Mouse (Mus musculus): ENCODE results near the gene Polr3f. TPM values are rescaled to one million over a fixed set of nuclear protein-coding genes. Genes with fewer than 3 reads are reported as not detected.

The Polr3f gene
- polyA plus RNA-seq (2017; shearing (Covaris generic)) = 10 to 100 TPM; 21.3 to 36.9 (median 25.8) TPM

GRCm38 (mm10) chr2:144526981-144527820 is at the start of gene Polr3f, which contains the start of gene Dzank1:
Polr3f (plus strand) TSS chr2:144527718.
Dzank1 (minus strand) TSS chr2:144527414.
- ATAC-seq = peak; percentile 98

GRCm38 (mm10) chr2:144479421-144479820 is 48.1 kb upstream of the Polr3f start:
- ATAC-seq = no peak

DNA sequence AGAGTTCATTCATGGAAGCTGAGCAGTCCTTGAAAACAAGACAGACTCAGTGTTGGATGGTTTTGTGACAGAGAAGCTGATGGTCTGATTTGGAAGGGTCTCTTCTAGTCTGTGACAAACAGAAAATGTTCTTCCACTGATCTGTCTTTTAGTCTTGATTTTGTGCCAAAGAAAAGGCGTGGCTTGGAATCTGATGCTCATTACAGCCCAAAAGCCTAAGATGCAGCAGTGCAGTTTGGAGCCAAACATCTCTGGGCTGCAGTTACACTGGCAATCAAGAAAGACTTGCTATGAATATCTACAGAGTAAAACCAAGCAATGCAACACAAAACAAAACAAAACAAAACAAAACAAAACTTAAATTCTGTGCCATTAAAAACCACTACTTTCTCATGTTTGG is 43.4 kb upstream of the Polr3f start:
- no peak for ATAC-seq

GRCm38 (mm10) chr2:144485439-144485838 is 42.1 kb upstream of the Polr3f start:
- ATAC-seq = no peak

- no peak for ATAC-seq
Observed at GRCm38 (mm10) chr2:144487476-144487875, 40.0 kb upstream of the Polr3f start.

- ATAC-seq = no peak
Observed at GRCm38 (mm10) chr2:144489342-144489741, 38.2 kb upstream of the Polr3f start.

- no peak for ATAC-seq
Observed at GRCm38 (mm10) chr2:144502134-144502533, 25.4 kb upstream of the Polr3f start.

GRCm38 (mm10) chr2:144514619-144515018 is 12.9 kb upstream of the Polr3f start:
- no peak for ATAC-seq

- no peak for ATAC-seq
Observed at GRCm38 (mm10) chr2:144519772-144520171, 7.7 kb upstream of the Polr3f start.

DNA sequence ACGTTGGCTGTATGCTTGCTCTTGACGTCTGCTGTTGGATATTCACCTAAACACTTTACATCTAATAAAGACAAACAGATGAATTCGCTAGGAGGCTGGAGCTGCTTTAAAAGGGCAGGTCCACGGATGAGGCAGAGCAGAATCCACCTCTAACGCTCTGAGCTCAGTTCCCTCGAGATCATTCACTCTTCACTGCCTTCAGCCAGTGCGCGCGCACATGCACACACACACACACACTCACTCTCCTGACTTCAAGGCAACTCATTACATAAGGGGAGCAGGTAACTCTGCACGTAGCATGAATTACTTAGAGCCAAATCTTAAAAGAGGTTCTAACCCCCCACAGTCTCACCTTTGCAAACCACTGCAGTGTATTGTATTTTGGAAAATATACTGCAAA is 1.7 kb upstream of the Polr3f start:
- ATAC-seq = no peak

DNA sequence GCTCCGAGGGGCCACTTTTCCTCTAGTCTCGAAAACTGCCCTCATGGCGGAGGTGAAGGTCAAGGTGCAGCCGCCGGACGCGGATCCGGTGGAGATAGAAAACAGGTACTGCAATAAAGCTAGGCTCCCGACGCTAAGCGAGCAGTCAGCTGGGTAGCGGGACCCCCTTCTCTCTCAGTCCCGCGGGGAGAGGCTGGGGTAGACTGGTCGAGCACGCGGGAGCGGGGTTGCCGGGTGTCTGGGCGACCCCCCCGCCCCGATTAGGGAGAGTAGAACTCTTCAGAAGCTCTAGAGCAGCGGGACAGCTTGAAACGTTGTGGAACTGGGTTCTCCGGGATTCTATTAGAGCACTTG is 280 bp downstream of the Polr3f start:
- peak; percentile 8 for ATAC-seq

- no peak for ATAC-seq
Observed at GRCm38 (mm10) chr2:144537123-144537522, 9.6 kb downstream of the Polr3f start.

GRCm38 (mm10) chr2:144541246-144541645 is 13.7 kb downstream of the Polr3f start:
- ATAC-seq = no peak

GRCm38 (mm10) chr2:144543670-144544069 is 16.2 kb downstream of the Polr3f start:
- ATAC-seq = no peak

DNA sequence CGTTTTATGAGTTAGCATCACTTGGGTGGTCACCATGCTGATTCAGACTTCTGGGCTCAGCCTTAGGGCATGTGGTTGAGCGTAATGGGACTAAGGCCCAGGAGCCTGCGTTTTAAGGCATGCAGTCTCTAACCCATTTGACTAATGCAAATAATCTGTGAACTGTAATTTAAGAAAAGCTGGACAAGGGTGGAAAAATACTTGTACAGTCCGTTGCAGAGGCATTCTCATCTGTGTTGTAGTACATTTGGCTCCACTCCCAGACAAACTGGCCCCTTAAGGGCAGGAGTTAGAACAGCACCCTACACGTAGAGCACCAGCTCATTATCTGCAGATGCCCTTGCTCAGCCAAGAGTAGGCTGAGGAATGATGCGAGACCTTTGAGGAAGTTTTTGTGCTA is 17.1 kb downstream of the Polr3f start:
- no peak for ATAC-seq

DNA sequence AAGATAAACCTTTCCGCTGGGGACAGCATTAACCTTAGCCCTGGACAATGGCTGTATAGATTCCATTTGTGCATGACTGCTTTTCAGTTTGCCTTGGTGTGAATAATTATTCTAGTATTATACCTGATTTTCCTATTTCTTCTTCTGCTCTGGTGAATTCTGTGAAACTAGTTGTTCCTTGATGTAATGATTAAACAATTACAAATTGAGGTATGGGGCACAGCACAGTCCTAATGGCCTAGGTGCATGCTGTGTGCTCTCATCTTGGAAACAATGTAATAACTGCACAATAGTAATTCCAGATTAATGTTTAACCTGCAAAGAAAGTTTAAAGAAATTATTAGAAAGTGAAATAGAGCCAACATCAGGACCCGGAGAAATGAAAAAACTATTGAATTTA is 17.5 kb downstream of the Polr3f start:
- no peak for ATAC-seq

GRCm38 (mm10) chr2:144545481-144545880 is 18.0 kb downstream of the Polr3f start:
- ATAC-seq = no peak

DNA sequence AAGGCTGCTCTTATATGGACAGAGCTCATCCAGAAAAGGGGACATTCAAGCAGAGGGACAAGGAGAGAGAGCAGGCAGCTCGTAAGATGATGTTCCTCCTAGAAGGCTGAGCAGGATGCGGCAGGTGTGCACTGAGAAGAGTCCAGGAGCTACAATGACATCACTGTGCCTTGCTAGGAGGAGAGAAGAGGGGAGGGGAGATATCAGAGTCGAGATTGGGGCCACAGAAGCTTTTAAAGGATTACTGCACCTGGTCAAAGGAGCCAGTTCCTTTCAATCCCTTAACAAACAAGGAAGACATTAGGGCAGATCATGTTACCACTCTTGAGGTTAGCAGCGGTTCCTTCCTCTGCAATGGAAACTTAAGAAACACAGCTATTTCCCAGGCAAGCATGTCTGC is 20.0 kb downstream of the Polr3f start:
- no peak for ATAC-seq

DNA sequence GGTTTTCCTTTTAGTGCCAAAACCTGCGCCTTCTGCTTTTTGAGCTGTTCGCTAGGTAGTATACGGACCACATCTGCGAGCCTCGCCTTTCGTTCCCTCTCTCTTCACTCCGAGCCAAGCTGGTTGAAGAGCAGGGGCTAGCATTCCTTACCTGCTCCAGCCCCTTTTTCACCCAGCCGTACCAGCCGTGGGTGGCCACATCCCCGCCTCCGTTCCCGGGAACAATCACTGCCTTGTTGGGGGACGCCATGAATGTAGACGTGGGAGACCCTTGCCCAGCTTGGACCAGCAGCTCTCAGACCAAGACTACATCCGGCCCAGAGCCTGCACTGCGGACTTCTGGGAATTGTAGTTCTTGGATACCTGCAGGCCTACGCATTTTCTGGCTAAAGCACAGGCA is 23.0 kb downstream of the Polr3f start, which contains the start of gene Rbbp9:
TSS of gene Rbbp9 (minus strand) at position 341 of the 400 bp plus-strand sequence.
- ATAC-seq = peak; percentile 78

- no peak for ATAC-seq
Observed at GRCm38 (mm10) chr2:144553905-144554304, 26.4 kb downstream of the Polr3f start.

- peak; percentile 26 for ATAC-seq
Observed at GRCm38 (mm10) chr2:144555286-144555819, 27.8 kb downstream of the Polr3f start.

- ATAC-seq = peak; percentile 96
Observed at GRCm38 (mm10) chr2:144555820-144556552, 28.5 kb downstream of the Polr3f start, which contains the start of gene Sec23b. Sec23b (plus strand) TSS chr2:144556229.

DNA sequence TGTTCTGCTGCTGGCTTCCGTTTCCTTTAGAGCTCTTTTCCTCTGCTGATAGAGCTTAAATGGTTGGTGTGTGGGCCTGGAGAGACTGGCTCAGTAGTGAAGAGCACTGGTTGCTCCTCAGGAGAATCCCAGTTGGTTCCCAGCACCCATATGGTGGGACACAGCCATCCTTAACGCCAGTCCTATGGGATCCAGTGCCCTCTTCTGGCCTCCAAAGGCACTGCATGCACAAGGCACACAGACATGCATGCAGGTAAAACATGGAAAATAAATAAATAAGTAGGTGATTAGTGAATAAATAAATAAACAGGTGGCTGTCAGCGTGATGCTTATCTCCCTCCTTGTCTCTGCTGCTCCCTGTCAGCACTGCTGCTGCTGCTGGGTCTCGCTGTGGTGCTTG is 61.2 kb downstream of the Polr3f start:
- no peak for ATAC-seq

Data from inflammation-experienced regulatory T-cells, adult 6 months (primary cell).